Mouse (Mus musculus) embryo, embryonic 11 days (tissue): Measurements from ENCODE around the gene P3h4.

ENCODE experiments used
- DNase-seq: peaks from one replicate; pipeline ENCODE4 v3.0.0-alpha.2; 2015

The P3h4 gene

DNA sequence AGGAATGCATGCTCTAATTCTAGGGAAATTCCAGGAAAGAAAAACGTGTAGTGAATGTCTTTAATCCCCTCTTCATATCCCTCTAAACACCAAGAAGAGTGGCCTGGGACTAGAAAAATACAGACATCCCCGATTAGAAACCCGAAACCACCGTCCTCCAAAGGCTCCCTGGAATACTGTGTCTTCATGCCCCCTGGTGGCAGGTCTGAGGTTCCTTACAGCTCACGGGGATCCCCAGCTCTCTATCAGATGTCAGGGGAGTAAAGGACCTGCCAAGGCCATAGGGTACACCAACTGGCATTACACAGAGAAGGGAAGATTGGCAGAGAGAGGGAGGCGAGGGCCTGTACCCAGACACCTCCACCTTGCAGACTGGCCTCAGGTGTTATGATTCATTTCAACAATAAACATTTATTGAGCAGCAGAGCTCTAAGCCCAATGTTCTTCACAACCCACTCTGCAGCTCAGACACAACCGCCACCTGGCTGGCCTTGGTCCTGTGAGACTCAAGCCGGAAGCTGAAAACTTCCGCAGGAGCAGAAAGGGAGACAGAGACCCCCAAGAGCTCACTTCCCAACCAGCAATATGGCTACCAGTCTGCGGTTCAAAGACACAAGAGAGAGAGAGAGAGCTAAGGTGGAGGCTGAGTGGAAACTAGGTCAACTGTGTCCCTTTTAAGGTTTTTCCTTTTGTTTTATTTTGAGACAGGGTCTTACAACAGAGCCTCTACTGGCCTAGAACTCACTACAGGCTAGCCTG lies 6.4 kb downstream of the P3h4 start:
- peak; percentile 80 for DNase-seq

DNA sequence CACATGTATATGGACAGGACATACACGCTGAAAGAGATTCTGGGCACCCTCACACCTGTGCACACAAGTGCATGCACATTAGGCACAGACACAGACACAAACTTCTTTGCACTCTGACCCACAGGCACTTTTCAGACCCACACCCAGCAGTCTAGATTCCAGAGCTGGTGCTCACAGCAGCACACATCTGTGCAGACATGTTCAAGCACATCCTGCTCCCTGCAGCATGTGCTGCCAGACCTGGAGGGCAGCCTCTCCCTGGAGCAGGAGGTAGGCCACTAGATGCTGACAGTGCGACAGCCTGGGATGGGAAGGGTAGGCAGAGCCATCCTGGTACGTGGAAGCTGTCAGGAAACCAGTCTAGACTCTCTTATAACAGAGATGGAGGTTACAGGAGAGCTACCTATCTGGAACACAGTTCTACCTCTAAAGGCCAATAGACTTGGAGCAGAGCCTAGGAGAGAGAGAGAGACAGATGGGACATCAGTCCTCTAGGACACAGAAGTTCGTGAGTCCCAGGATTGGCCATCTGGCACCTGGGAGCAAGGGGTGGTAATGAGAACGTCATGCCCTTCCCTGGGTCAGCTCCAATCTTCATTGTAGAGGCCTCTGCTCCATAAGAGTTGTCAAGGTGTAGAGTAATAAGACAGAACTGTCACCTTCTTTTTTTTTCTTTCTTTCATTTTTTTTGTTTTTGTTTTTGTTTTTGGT lies 7.5 kb downstream of the P3h4 start:
- no peak for DNase-seq

DNA sequence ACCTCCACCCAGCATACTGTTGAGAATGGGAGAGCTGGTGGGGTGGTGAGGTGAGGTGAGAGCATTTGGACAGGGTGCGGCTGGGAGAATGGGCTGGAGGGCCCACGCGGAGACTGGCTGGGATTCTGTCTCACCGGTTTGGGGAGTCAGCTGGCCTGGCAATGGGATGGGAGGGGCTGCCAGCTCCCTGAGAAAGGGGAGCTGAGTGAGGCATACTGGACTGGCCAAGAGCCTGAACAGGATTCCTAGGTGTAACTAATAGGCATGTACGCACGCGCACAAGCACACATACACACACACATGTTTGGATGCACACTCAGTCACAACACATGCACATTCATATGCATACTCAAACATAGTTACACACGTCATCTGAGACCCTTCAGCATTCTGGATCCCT lies 8.4 kb downstream of the P3h4 start:
- no peak for DNase-seq

DNA sequence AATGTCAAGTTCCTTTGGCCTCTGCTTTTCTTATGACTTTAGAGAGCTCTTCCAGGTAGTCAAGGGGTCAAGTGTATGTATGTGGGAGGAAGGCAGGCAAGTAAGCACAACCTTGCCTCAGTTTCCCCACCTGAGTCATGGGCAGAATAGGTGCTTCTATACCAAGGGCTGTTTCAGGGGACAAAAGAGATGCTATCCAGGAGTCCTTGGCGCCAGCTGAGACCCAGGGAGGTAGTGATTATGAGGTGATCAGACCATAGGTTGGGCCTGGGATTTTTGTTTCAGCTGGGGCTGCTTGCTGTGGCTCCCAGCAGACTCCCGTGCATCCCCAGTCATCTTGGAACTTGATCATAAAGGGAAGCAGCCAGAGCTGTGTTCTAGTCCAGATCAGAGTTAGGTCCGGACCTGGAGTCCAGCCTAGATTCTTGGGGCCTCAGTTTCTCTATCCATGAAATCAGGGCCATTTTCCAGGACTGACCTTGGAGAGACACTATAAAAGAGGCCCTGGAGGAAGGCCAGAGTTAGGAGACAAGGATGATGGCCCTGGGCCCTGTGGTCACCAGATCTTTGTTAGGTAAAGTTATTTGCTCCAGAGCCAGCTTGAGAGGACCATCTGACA lies 10.1 kb downstream of the P3h4 start:
- DNase-seq: no peak

DNA sequence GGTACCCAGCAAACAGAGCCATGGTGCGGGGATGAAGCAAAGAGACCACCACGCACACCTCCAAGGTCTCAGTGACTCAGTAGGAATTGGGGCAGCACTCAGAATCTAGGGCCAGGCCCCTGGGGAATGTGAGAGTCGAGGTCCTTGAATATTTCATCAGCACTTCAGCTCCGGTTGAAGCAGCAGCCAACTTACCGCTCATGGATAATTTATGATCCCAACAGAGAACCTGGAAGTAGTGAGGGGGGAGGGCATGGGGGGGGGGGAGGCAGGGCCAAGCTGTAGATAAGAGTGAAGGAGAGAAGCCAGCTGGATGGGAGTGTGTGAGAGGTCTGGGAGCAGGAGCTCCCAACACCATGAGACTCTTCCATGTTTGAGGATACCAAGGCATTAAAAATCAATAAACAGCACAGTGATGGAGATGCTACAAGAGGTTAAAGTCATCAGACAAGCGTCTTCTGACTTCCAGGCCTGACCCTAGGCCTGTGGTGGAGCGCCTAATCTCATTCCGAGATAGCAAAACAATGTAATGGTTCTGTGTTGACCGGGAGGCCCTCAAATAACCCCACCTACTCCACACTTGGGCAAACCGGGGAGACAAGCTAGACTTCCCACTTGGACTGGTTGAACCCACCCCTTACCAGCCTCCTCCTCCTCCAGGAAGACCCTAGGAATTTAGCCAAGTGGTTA lies 11.0 kb downstream of the P3h4 start:
- no peak for DNase-seq

GRCm38 (mm10) chr11:100402682-100403081 lies 12.0 kb downstream of the P3h4 start:
- no peak for DNase-seq

- no peak for DNase-seq
Measured at GRCm38 (mm10) chr11:100402240-100402639, 12.4 kb downstream of the P3h4 start.

DNA sequence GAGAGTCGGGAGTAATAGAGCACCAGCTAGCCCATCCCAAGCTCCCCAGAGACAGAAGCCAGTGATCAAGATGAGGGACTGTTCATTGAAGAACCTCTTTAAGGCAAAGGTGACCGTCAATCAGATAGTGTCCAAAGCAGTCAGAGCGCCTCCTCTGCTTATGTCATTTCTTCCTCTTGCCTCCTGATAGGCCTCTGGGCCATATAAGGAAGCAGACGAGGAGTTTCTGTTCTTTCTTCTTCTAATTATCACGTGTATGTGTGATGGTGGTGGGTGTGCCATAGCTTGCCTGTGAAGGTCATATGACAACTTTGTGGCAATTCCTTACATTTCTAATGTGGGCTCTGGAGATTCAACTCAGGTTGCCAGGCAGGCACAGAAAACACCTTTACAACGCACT lies 13.8 kb downstream of the P3h4 start:
- no peak for DNase-seq

GRCm38 (mm10) chr11:100399727-100400538 lies 14.7 kb downstream of the P3h4 start:
- DNase-seq: no peak

DNA sequence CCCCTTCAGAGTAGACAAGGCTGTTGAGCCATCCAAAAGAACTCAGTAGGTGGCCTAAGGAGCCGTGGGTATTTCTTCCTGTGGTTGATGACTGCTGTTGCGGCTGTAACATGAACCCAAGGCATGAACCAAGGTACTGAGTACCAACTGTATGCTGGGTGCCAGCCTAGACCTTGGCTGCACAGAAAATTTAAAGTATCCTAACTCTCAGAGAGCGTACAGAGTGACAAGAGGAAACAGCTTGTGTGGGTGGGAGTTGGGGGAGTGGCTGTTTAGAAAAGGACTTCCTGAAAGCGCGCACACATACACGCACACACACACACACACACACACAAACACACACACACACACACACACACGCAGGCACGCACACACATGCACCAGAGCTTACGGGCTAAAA lies 15.3 kb downstream of the P3h4 start:
- DNase-seq: no peak

DNA sequence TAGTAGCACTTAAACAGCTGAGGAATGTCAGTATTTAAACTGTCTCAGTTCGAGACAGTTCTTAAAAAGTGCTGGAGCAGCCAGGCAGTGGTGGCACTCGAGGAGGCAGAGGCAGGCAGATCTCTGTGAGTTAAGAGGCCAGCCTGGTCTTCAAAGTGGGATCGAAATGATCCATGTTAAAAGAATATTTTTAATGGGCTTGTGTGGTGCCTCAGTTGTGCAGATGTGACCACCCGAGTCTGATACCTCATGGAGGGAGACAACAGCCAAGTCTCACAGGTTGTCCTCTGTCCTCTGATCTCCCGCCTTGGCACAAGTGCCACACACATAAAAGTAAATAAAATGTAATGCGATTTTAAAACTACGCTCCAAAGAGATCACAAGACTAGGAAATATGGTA lies 16.1 kb downstream of the P3h4 start:
- DNase-seq: no peak

DNA sequence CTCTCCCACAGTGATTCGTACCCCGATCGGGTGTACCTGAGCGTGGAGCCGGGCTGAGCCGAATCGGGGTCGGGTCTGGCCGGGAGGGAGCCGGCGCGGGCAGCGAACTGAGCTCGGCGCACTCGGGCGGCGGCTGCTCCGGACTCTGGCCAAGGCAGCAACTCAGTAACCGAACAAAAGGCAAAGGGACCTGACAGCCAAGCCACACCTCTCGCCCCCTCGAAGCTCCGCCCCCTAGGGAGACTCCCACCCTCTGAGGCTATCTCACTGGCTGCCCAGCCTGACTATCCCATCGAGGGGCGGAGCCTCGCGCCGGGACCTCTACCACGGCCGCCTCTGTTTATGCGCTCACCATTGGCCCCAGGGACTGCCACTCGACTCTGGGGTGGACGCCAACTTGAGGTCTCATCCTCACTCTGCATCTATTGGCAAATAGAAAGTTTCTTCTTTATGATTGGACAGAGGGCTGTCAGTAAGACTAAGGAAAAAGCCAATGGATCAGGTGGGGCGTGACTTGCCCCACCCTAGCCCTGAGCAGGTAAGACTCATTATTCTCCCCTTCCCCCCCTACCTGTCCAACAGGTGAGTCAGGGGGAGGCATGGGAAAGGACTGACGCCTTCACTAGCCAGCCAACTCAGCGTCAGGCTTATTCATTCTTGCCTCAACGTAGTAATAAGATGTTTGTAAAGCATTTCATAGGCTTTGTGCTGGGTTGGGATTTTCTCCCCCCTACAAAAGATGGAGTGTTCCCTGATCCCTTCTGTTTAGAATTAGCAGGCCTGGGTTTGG lies 16.8 kb downstream of the P3h4 start, which contains the start of gene Jup:
Gene Jup (minus strand): TSS at position 164 of the 790 bp plus-strand sequence.
- DNase-seq: peak; percentile 99

- no peak for DNase-seq
Measured at GRCm38 (mm10) chr11:100396886-100397599, 17.6 kb downstream of the P3h4 start.

DNA sequence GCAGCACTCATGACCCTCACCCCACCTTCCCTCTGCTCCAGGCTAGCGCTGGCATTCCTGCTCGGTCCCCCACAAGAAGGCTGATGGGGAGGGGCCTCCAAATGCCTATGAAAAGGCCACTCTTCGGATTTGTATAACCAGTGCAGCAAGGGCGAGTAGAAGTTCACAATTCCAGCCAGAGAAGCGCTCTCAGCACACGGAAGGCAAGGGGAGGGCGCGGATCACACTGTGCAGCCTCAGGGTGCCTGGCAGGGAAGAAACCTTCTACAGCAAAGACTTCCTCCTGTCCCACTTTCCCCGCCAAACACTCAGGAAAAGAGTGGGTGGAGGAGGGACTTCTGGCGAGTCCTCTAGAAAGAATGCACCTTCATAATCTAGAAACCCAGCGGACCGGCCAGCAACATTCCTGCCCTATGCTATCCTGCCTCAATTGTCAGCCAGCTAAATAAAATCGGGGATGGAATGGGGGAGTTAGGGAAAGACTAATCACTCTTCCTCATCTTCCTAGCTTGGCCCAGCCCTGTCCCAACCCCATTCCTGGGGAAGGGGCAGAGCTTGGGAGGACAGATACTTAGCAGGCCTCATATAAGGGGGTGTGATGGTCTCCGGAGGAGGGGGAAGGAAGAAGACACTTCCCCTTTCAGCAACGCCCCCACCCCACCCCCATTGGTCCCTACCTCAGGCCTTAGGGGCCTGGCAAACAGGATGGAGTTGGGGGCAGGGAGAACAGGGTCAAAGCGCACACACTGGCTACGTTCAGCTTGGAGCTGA lies 18.6 kb downstream of the P3h4 start:
- DNase-seq: peak; percentile 48

DNA sequence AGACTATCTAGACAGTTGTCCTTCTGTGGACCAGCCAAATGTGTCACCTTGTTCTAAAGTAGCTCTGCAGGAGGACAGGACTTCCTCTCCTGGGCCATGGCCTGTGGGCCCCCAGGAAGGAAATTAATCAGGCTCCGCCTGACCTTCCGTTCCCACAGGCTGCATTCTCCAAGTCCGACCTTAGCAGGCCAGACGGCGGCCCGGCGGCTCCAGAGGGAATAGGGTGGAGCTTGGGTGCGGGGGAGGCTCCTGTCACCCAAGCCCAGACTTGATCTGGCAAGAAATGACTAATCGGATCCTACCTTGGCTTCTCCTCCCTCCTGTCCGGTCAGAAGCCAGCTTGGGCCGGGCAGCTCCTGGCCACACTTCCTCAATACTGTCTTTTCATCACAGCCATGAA lies 19.4 kb downstream of the P3h4 start:
- no peak for DNase-seq

GRCm38 (mm10) chr11:100394353-100395074 lies 20.1 kb downstream of the P3h4 start:
- DNase-seq: no peak

GRCm38 (mm10) chr11:100393733-100394132 lies 20.9 kb downstream of the P3h4 start:
- no peak for DNase-seq

GRCm38 (mm10) chr11:100392958-100393357 lies 21.7 kb downstream of the P3h4 start:
- no peak for DNase-seq

GRCm38 (mm10) chr11:100391884-100392345 lies 22.7 kb downstream of the P3h4 start:
- no peak for DNase-seq
